Mouse (Mus musculus) heart, embryonic 11.5 days (tissue): ENCODE measurements around the gene Ptpn11. TPM values are rescaled to one million over a fixed set of nuclear protein-coding genes. Genes with fewer than 3 reads are reported as not detected.
A peak's percentile ranks its signal among the peaks of the same experiment; 100 is the strongest.
"Not testable (repeated sequence)": the region's sequence is repeated elsewhere in the genome, so short reads cannot be mapped to it uniquely, and the experiment has no call there.

Source experiments
- ATAC-seq: fragments of 200-750 bp; cut with Nextera tagmentation; replicated peaks from 2 replicates; pipeline ENCODE4 v1.8.0; 2017; ENCODE audit warnings: moderate library complexity; ENCODE audit not compliant: insufficient number of reproducible peaks, low FRiP score, low TSS enrichment
- H3K27ac ChIP-seq: fragments of 300-500 bp; sonication (generic); 2 replicates; pipeline ENCODE4 v1.5.1; 2014; ENCODE audit warnings: mild to moderate bottlenecking, low read depth, low read length
- H3K27me3 ChIP-seq: fragments of 300-500 bp; sonication (generic); 2 replicates; pipeline ENCODE4 v1.6.1; 2014; ENCODE audit warnings: mild to moderate bottlenecking, low read length, mixed read lengths; ENCODE audit not compliant: control insufficient read depth, insufficient read depth
- H3K36me3 ChIP-seq: fragments of 300-500 bp; sonication (generic); 2 replicates; pipeline ENCODE4 v1.6.1; 2014; ENCODE audit warnings: mild to moderate bottlenecking, low read length, moderate library complexity, mixed read lengths; ENCODE audit not compliant: control insufficient read depth, insufficient read depth
- H3K4me1 ChIP-seq: fragments of 300-500 bp; sonication (generic); 2 replicates; pipeline ENCODE4 v1.6.1; 2014; ENCODE audit warnings: low read length; ENCODE audit not compliant: control insufficient read depth, insufficient read depth
- H3K4me2 ChIP-seq: fragments of 300-500 bp; sonication (generic); 2 replicates; pipeline ENCODE4 v1.6.1; 2014; ENCODE audit warnings: mild to moderate bottlenecking, moderate library complexity
- H3K4me3 ChIP-seq: fragments of 300-500 bp; sonication (generic); 2 replicates; pipeline ENCODE4 v1.5.1; 2014; ENCODE audit warnings: low read depth, low read length
- H3K9ac ChIP-seq: fragments of 300-500 bp; sonication (generic); 2 replicates; pipeline ENCODE4 v1.6.1; 2014; ENCODE audit warnings: mild to moderate bottlenecking, low read depth, low read length, moderate library complexity
- H3K9me3 ChIP-seq: fragments of 300-500 bp; sonication (generic); replicated peaks from 2 replicates; pipeline ENCODE4 v1.6.1; 2016; ENCODE audit warnings: low read length; ENCODE audit not compliant: control insufficient read depth
- WGBS: fragments of 180-500 bp; shearing (Covaris S2); extraction: QIAGEN DNeasy Blood & Tissue Kit; methylation state at CpG from one replicate; pipeline ENCODE4 v1.1.7; 2014; ENCODE audit not compliant: insufficient replicate concordance; 5-methylcytosine and 5-hydroxymethylcytosine counted together
- polyA plus RNA-seq: library from polyadenylated mRNA; unstranded; fragments of >200 nt; fragmentation: Nextera tagmentation; extraction: Ambion mirVana; gene quantifications from 2 replicates; pipeline ENCODE4 v1.2.1, GENCODE M21; 2014

Ptpn11 gene
- polyA plus RNA-seq, 1 experiment from 2014 or later, result 33.8 TPM

- Histone ChIP-seq H3K36me3 (no peaks in the 10 kb centered on the region), H3K9ac (no peak overlapping the region), H3K4me3 (no peak overlapping the region), H3K9me3 (no peaks in the 10 kb centered on the region), H3K27me3 (no peaks in the 10 kb centered on the region), H3K4me2 (no peak overlapping the region), H3K27ac (no peak overlapping the region), H3K4me1 (peaks cover 18% of the 10 kb centered on the region)
- ATAC-seq, result no peak
- 73% methylated on average over 4 of the region's 4 CpGs for WGBS
Observed at GRCm38 (mm10) chr5:121226845-121227244, 35.6 kb upstream of the Ptpn11 start.

- Histone ChIP-seq H3K4me1 (peaks cover 21% of the 10 kb centered on the region), H3K9me3 (no peaks in the 10 kb centered on the region), H3K9ac (no peak overlapping the region), H3K4me2 (no peak overlapping the region), H3K4me3 (no peak overlapping the region), H3K27me3 (no peaks in the 10 kb centered on the region), H3K36me3 (no peaks in the 10 kb centered on the region), H3K27ac (no peak overlapping the region)
- no peak for ATAC-seq
- 68% methylated on average over 3 of the region's 3 CpGs for WGBS
Observed at GRCm38 (mm10) chr5:121226406-121226805, 35.2 kb upstream of the Ptpn11 start.

DNA sequence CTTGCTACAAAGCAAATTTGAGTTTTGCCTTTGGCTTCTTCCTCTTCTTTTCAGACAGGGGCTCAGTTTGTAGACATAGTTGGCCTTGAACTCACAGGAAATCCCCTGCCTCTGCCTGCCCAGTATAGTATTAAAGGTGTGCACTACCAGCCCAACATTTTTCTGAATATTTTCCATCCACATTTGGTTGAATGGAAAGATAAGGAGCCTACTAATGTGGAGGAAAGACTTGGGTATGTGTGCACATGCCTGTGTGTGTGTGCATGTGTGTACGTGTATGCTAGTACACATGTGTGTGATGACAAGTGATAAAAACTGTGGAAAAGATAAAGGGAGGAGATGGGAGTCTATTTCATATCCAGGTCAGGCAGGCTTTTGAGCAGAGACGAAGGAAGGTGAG is 34.7 kb upstream of the Ptpn11 start:
- H3K4me1 ChIP-seq, result peaks cover 21% of the 10 kb centered on the region
- H3K9ac ChIP-seq, result no peak overlapping the region
- 63% methylated on average over 2 of the region's 2 CpGs for WGBS
- H3K9me3 ChIP-seq, result no peaks in the 10 kb centered on the region
- H3K27me3 ChIP-seq, result no peaks in the 10 kb centered on the region
- no peak overlapping the region for H3K4me2 ChIP-seq
- ATAC-seq, result no peak
- H3K4me3 ChIP-seq, result no peak overlapping the region
- no peaks in the 10 kb centered on the region for H3K36me3 ChIP-seq
- H3K27ac ChIP-seq, result no peak overlapping the region

DNA sequence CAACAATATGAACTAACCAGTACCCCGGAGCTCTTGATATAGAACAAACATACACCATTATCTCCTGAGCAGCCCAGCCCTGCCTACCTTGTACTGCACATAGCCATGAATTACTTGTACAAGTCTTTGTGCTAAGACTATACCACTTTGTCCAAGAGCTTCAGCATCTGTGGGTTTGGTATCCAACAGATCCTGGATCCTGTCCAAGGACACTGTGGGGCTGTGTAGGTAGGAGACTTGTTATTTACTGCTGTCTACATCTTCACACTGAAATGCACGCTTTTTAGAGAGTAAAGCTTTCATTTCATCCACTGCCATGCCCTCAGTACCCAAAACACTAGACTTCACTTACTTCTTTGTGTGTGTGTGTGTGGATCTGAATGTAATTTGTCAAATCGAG is 33.7 kb upstream of the Ptpn11 start:
- H3K9ac ChIP-seq, result no peak overlapping the region
- no peaks in the 10 kb centered on the region for H3K36me3 ChIP-seq
- no peak for ATAC-seq
- H3K4me2 ChIP-seq, result no peak overlapping the region
- H3K4me1 ChIP-seq, result peaks cover 17% of the 10 kb centered on the region
- no peaks in the 10 kb centered on the region for H3K27me3 ChIP-seq
- WGBS, result 89% methylated on average over 3 of the region's 3 CpGs
- H3K27ac ChIP-seq, result no peak overlapping the region
- no peaks in the 10 kb centered on the region for H3K9me3 ChIP-seq
- H3K4me3 ChIP-seq, result no peak overlapping the region

DNA sequence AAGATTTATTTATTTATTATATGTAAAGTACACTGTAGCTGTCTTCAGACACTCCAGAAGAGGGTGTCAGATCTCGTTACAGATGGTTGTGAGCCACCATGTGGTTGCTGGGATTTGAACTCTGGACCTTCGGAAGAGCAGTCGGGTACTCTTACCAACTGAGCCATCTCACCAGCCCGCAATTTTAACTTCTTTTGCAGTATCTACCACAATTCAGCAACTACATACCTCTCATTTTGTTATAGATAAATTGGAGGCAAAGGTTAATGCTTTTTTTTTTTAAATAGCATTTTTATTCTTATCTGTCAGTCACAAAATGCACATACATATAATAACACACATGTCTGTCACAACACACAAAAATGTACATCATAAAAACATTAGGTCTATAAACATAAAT is 32.8 kb upstream of the Ptpn11 start:
- WGBS, result 98% methylated on average over 3 of the region's 4 CpGs
- ATAC-seq, H3K27ac ChIP-seq, H3K4me2 ChIP-seq, H3K9ac ChIP-seq, H3K36me3 ChIP-seq, H3K4me3 ChIP-seq, H3K27me3 ChIP-seq, H3K9me3 ChIP-seq: not testable (repeated sequence)
- H3K4me1 ChIP-seq, result peaks cover 17% of the 10 kb centered on the region

DNA sequence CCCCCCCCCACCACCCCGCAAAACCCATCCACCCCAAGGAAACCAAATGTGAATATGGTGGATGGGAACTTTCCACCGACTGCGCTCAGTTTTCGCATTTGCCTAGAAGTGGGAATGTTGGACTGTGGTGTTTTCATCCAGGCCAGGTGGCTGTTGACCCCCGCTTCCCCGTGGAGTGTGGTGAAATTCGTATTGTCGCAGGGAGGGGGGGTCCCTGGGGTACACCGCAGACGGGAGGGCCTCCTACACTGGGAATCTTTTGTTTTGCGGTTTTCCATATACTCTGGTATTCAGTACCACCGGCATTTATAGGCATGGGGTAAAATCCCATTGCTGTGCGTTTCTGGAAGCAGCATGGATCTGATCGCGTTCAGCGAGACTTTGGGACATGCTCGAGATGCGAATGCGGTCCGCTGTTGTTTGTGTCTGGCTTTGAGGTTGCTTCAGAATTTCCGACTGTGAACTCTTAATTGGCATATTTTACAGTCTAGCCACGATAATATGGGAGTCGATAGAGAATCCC is 30.2 kb upstream of the Ptpn11 start:
- no peaks in the 10 kb centered on the region for H3K36me3 ChIP-seq
- peak overlapping the region; percentile 93 for H3K9ac ChIP-seq
- H3K4me1 ChIP-seq, result peaks cover 14% of the 10 kb centered on the region
- H3K27ac ChIP-seq, result no peak overlapping the region
- no peak for ATAC-seq
- peak overlapping the region; percentile 98 for H3K4me3 ChIP-seq
- H3K4me2 ChIP-seq, result peak overlapping the region; percentile 83
- H3K9me3 ChIP-seq, result no peaks in the 10 kb centered on the region
- H3K27me3 ChIP-seq, result no peaks in the 10 kb centered on the region
- WGBS, result 23% methylated on average over 23 of the region's 23 CpGs

DNA sequence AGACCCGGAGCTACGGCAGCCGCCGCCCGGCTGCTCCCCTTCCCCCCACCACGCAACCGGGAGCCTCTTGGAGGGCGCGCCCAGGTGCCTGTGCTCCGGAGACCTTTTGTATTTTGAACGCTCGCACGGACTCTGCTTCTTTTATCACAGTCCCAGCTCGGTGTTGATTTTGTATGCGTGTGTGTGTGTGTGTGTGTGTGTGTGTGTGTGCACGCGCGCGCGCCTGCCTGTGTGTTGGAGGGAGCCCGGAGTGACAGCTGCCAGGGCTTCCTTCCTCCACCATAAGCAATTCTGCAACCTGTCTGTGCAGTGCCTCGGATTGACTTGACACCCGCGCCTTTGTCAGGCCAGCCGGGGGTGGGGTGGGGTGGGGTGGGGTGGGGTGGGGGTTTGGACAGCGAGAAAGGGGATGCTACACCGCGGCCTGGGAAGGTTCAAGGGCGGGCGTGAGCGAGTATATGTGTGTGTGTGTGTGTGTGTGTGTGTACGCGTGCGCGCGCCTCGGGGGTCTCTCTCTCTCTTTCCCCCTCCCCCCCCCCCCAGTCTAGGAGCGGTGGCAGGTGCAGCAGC is 29.6 kb upstream of the Ptpn11 start:
- Histone ChIP-seq H3K4me3 (peak overlapping the region; percentile 98), H3K9me3 (no peaks in the 10 kb centered on the region), H3K27me3 (no peaks in the 10 kb centered on the region), H3K4me1 (peaks cover 8% of the 10 kb centered on the region), H3K27ac (peak overlapping the region; percentile 82), H3K9ac (peak overlapping the region; percentile 93), H3K4me2 (peak overlapping the region; percentile 83), H3K36me3 (no peaks in the 10 kb centered on the region)
- ATAC-seq, result peak; percentile 55; the same call in 1 of the 2 replicates
- 1% methylated on average over 24 of the region's 38 CpGs for WGBS

GRCm38 (mm10) chr5:121219980-121220731 is 29.0 kb upstream of the Ptpn11 start, which contains the start of gene Hectd4:
Hectd4 (plus strand) TSS chr5:121220219.
- ATAC-seq, result peak; percentile 89
- Histone ChIP-seq H3K27ac (peak within 1 kb of the TSS; percentile 82), H3K27me3 (no peaks in the 10 kb centered on the region), H3K4me2 (peak within 1 kb of the TSS; percentile 83), H3K9ac (peak within 1 kb of the TSS; percentile 93), H3K4me3 (peak within 1 kb of the TSS; percentile 98), H3K36me3 (no peaks in the 10 kb centered on the region), H3K4me1 (peaks cover 5% of the 10 kb centered on the region), H3K9me3 (no peaks in the 10 kb centered on the region)
- WGBS, result under 1% methylated on average over 50 of the region's 90 CpGs
